ENCODE assay signal across 20 mouse cellular contexts in the genomic region with DNA sequence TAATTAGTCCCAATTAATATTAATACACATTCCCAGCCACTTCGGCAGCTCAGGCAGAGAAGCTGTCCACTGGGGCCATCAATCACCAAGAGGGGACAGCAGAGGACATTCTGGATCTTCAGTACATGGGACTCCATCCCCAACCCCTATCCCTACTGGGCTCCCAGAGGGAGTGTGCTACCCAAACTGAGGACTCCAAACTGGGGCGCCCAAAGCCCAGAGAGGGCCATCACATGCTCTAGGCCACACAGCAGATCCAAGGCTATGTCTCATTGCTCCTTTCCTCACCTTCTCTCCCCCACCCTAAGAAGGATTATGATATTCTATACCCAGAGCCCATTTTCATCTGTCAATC. TPM values are rescaled to one million over a fixed set of nuclear protein-coding genes. Genes with fewer than 3 reads are reported as not detected.
DNase-seq lines count a peak whose midpoint lies in the region; ATAC-seq lines count a peak whose summit lies in the region.
"Had no signal": no experiment of that assay in that cellular context is flagged by ENCODE, and none has a peak within 500 bp of the region (broad histone marks: within the 10 kb centered on the region; RNA-seq: fewer than 3 reads in every experiment).

No protein-coding gene starts in this region.

- no peaks in the 10 kb centered on the region for H3K4me1 ChIP-seq in hindbrain, embryonic 11.5 days (replicated peaks; ENCODE audit: control insufficient read depth, insufficient read depth, low read length)
- H3K4me1 ChIP-seq in hindbrain, embryonic 10.5 days (replicated peaks) = no peaks in the 10 kb centered on the region
- no peaks in the 10 kb centered on the region; the same call in 1 of the 2 replicates for H3K4me1 ChIP-seq in neural tube, embryonic 12.5 days
- no peaks in the 10 kb centered on the region for H3K4me1 ChIP-seq in neural tube, embryonic 15.5 days
- H3K4me1 ChIP-seq in hindbrain, embryonic 15.5 days (replicated peaks) = no peaks in the 10 kb centered on the region
- H3K4me1 ChIP-seq in neural tube, embryonic 14.5 days (ENCODE audit: control insufficient read depth, insufficient read depth, low read length) = no peaks in the 10 kb centered on the region
- H3K4me1 ChIP-seq: embryonic facial prominence, embryonic 12.5 days; heart, embryonic 12.5 days had no signal

- H3K9ac ChIP-seq in hindbrain, embryonic 11.5 days (ENCODE audit: low read depth, low read length) = no peak overlapping the region
- no peak overlapping the region for H3K9ac ChIP-seq in neural tube, embryonic 12.5 days
- H3K9ac ChIP-seq in neural tube, embryonic 15.5 days (replicated peaks) = no peak overlapping the region
- no peak overlapping the region for H3K9ac ChIP-seq in hindbrain, embryonic 15.5 days
- H3K9ac ChIP-seq in neural tube, embryonic 14.5 days (replicated peaks; ENCODE audit: low read depth, low read length) = no peak overlapping the region
- H3K9ac ChIP-seq: embryonic facial prominence, embryonic 12.5 days; forebrain, postnatal 0 days; heart, embryonic 12.5 days had no signal

- ATAC-seq in hindbrain, embryonic 11.5 days (ENCODE audit: low FRiP score) = peak; percentile 68
- ATAC-seq in neural tube, embryonic 12.5 days (ENCODE audit: low FRiP score, low read depth) = peak; percentile 67; the same call in 1 of the 2 replicates
- ATAC-seq in neural tube, embryonic 15.5 days (ENCODE audit: low FRiP score) = no peak
- ATAC-seq in hindbrain, embryonic 15.5 days (ENCODE audit: low FRiP score, low read depth) = peak; percentile 31; the same call in 1 of the 2 replicates
- ATAC-seq in neural tube, embryonic 14.5 days (ENCODE audit: low read depth) = peak; percentile 67
- ATAC-seq: CD4-positive, CD25-positive, alpha-beta regulatory T cell, adult 4 months; forebrain, postnatal 0 days had no signal

- no peak overlapping the region for H3K4me2 ChIP-seq in hindbrain, embryonic 11.5 days (replicated peaks; ENCODE audit: low read depth, low read length)
- no peak overlapping the region for H3K4me2 ChIP-seq in neural tube, embryonic 12.5 days (replicated peaks)
- no peak overlapping the region for H3K4me2 ChIP-seq in neural tube, embryonic 15.5 days
- H3K4me2 ChIP-seq in hindbrain, embryonic 15.5 days = no peak overlapping the region
- no peak overlapping the region for H3K4me2 ChIP-seq in neural tube, embryonic 14.5 days (ENCODE audit: low read depth, low read length)
- H3K4me2 ChIP-seq: embryonic facial prominence, embryonic 12.5 days; heart, embryonic 12.5 days had no signal

- WGBS in hindbrain, embryonic 11.5 days = 71% methylated on average over 2 of the region's 2 CpGs
- 72% methylated on average over 2 of the region's 2 CpGs for WGBS in hindbrain, embryonic 10.5 days
- whole genome bisulfite sequencing in neural tube, embryonic 12.5 days = 55% methylated on average over 2 of the region's 2 CpGs
- 51% methylated on average over 2 of the region's 2 CpGs for WGBS in neural tube, embryonic 15.5 days
- WGBS in hindbrain, embryonic 15.5 days = 45% methylated on average over 2 of the region's 2 CpGs
- WGBS in neural tube, embryonic 14.5 days = 43% methylated on average over 2 of the region's 2 CpGs

- no peak for DNase-seq in hindbrain, embryonic 11.5 days (ENCODE audit: low spot score)
- no peak for DNase-seq in hindbrain, embryonic 10.5 days (ENCODE audit: low spot score)
- no peak for DNase-seq in heart, adult 11 months
- DNase-seq in spleen, adult 18-20 months = no peak
- DNase-seq: adrenal gland, postnatal 10 days; B cell, adult 2 months; cerebellum, adult 11 months; cerebellum, adult 8-10 months; cerebellum, postnatal 25 days; forebrain, postnatal 0 days; gastrocnemius, postnatal 14 days had no signal

- H3K27me3 ChIP-seq in hindbrain, embryonic 11.5 days (ENCODE audit: control insufficient read depth, insufficient read depth, low read length) = no peaks in the 10 kb centered on the region
- H3K27me3 ChIP-seq in hindbrain, embryonic 10.5 days (ENCODE audit: insufficient read depth, poor library complexity, severe bottlenecking) = peaks cover 24% of the 10 kb centered on the region
- H3K27me3 ChIP-seq in neural tube, embryonic 12.5 days (replicated peaks) = peaks cover 6% of the 10 kb centered on the region; the same call in 1 of the 2 replicates
- peaks cover under 1% of the 10 kb centered on the region; the same call in 1 of the 2 replicates for H3K27me3 ChIP-seq in neural tube, embryonic 15.5 days (replicated peaks)
- peaks cover 8% of the 10 kb centered on the region; the same call in 1 of the 2 replicates for H3K27me3 ChIP-seq in hindbrain, embryonic 15.5 days
- no peaks in the 10 kb centered on the region for H3K27me3 ChIP-seq in neural tube, embryonic 14.5 days (ENCODE audit: control insufficient read depth, insufficient read depth, low read length)

- no peaks in the 10 kb centered on the region for H3K36me3 ChIP-seq in hindbrain, embryonic 11.5 days (ENCODE audit: control insufficient read depth, insufficient read depth, low read length)
- no peaks in the 10 kb centered on the region for H3K36me3 ChIP-seq in hindbrain, embryonic 10.5 days
- no peaks in the 10 kb centered on the region for H3K36me3 ChIP-seq in neural tube, embryonic 12.5 days
- no peaks in the 10 kb centered on the region for H3K36me3 ChIP-seq in neural tube, embryonic 15.5 days
- H3K36me3 ChIP-seq in hindbrain, embryonic 15.5 days = 0 out of 2 replicates have a peak, but pooled peaks cover 5% of the 10 kb centered on the region
- no peaks in the 10 kb centered on the region for H3K36me3 ChIP-seq in neural tube, embryonic 14.5 days (ENCODE audit: control insufficient read depth, insufficient read depth, low read length)
- H3K36me3 ChIP-seq: embryonic facial prominence, embryonic 12.5 days; heart, embryonic 12.5 days had no signal

- no peak overlapping the region for H3K27ac ChIP-seq in hindbrain, embryonic 11.5 days (ENCODE audit: low read depth, low read length)
- H3K27ac ChIP-seq in hindbrain, embryonic 10.5 days = no peak overlapping the region
- no peak overlapping the region for H3K27ac ChIP-seq in neural tube, embryonic 12.5 days
- no peak overlapping the region for H3K27ac ChIP-seq in neural tube, embryonic 15.5 days (replicated peaks)
- no peak overlapping the region for H3K27ac ChIP-seq in hindbrain, embryonic 15.5 days (replicated peaks)
- no peak overlapping the region for H3K27ac ChIP-seq in neural tube, embryonic 14.5 days (ENCODE audit: low read depth, low read length)
- H3K27ac ChIP-seq: embryonic facial prominence, embryonic 12.5 days had no signal

- H3K9me3 ChIP-seq in hindbrain, embryonic 11.5 days (ENCODE audit: control insufficient read depth, low read length) = no peaks in the 10 kb centered on the region
- H3K9me3 ChIP-seq in hindbrain, embryonic 10.5 days = peaks cover 3% of the 10 kb centered on the region; the same call in 1 of the 2 replicates
- 0 out of 2 replicates have a peak, but pooled peaks cover 5% of the 10 kb centered on the region for H3K9me3 ChIP-seq in neural tube, embryonic 12.5 days
- H3K9me3 ChIP-seq in neural tube, embryonic 15.5 days (replicated peaks) = no peaks in the 10 kb centered on the region; the same call in 1 of the 2 replicates
- no peaks in the 10 kb centered on the region for H3K9me3 ChIP-seq in hindbrain, embryonic 15.5 days
- no peaks in the 10 kb centered on the region for H3K9me3 ChIP-seq in neural tube, embryonic 14.5 days (ENCODE audit: control insufficient read depth, low read length)
- H3K9me3 ChIP-seq: embryonic facial prominence, embryonic 12.5 days had no signal

- no peak overlapping the region for H3K4me3 ChIP-seq in hindbrain, embryonic 11.5 days (ENCODE audit: low read depth, low read length)
- H3K4me3 ChIP-seq in hindbrain, embryonic 10.5 days = no peak overlapping the region
- H3K4me3 ChIP-seq in neural tube, embryonic 12.5 days = no peak overlapping the region
- no peak overlapping the region for H3K4me3 ChIP-seq in neural tube, embryonic 15.5 days (replicated peaks)
- H3K4me3 ChIP-seq in hindbrain, embryonic 15.5 days = no peak overlapping the region
- no peak overlapping the region for H3K4me3 ChIP-seq in neural tube, embryonic 14.5 days (ENCODE audit: low read depth, low read length)
- H3K4me3 ChIP-seq: embryonic facial prominence, embryonic 12.5 days; heart, embryonic 12.5 days had no signal

RNA-seq across cellular contexts. Expression of a gene that starts 22.4 kb away (rescaled TPM):
- polyA plus RNA-seq in hindbrain, embryonic 11.5 days (2014; fragmentation: Nextera tagmentation; extraction: Ambion mirVana) = 3.9 and 4.1 TPM in 2 replicates
- polyA plus RNA-seq in hindbrain, embryonic 10.5 days (2016; fragmentation: Nextera tagmentation; extraction: Ambion mirVana) = 2.6 and 4.4 TPM in 2 replicates
- 4.8 and 5.8 TPM in 2 replicates for polyA plus RNA-seq in neural tube, embryonic 12.5 days (2016; fragmentation: Nextera tagmentation; extraction: Ambion mirVana)
- polyA plus RNA-seq in neural tube, embryonic 15.5 days (2015; fragmentation: Nextera tagmentation; extraction: Ambion mirVana) = 18.9 and 22.8 TPM in 2 replicates
- polyA plus RNA-seq in hindbrain, embryonic 15.5 days (2015; fragmentation: Nextera tagmentation; extraction: Ambion mirVana) = 22.7 and 25.9 TPM in 2 replicates
- 13.7 and 17.1 TPM in 2 replicates for polyA plus RNA-seq in neural tube, embryonic 14.5 days (2014; fragmentation: Nextera tagmentation; extraction: Ambion mirVana)

RNA-seq across cellular contexts. Expression of a gene that starts 55.6 kb away (rescaled TPM):
- polyA plus RNA-seq in hindbrain, embryonic 11.5 days (2014; fragmentation: Nextera tagmentation; extraction: Ambion mirVana) = 2.4 and 2.5 TPM in 2 replicates
- polyA plus RNA-seq in hindbrain, embryonic 10.5 days (2016; fragmentation: Nextera tagmentation; extraction: Ambion mirVana) = 3.2 and 4.0 TPM in 2 replicates
- polyA plus RNA-seq in neural tube, embryonic 12.5 days (2016; fragmentation: Nextera tagmentation; extraction: Ambion mirVana) = 1.6 and 2.4 TPM in 2 replicates
- 1.2 and 2.1 TPM in 2 replicates for polyA plus RNA-seq in neural tube, embryonic 15.5 days (2015; fragmentation: Nextera tagmentation; extraction: Ambion mirVana)
- polyA plus RNA-seq in hindbrain, embryonic 15.5 days (2015; fragmentation: Nextera tagmentation; extraction: Ambion mirVana) = 8.3 and 8.6 TPM in 2 replicates
- 0.62 and 0.85 TPM in 2 replicates for polyA plus RNA-seq in neural tube, embryonic 14.5 days (2014; fragmentation: Nextera tagmentation; extraction: Ambion mirVana)
- polyA plus RNA-seq: CD4-positive, CD25-positive, alpha-beta regulatory T cell, adult 4 months; gonadal fat pad, adult 2 months; heart, embryonic 12.5 days; heart, embryonic 16.5 days had no signal

RNA-seq across cellular contexts. Expression of a gene that starts 58.3 kb away (rescaled TPM):
- 19.3 and 20.7 TPM in 2 replicates for polyA plus RNA-seq in hindbrain, embryonic 11.5 days (2014; fragmentation: Nextera tagmentation; extraction: Ambion mirVana)
- 18.0 and 19.6 TPM in 2 replicates for polyA plus RNA-seq in hindbrain, embryonic 10.5 days (2016; fragmentation: Nextera tagmentation; extraction: Ambion mirVana)
- 16.2 and 19.7 TPM in 2 replicates for polyA plus RNA-seq in neural tube, embryonic 12.5 days (2016; fragmentation: Nextera tagmentation; extraction: Ambion mirVana)
- polyA plus RNA-seq in neural tube, embryonic 15.5 days (2015; fragmentation: Nextera tagmentation; extraction: Ambion mirVana) = 13.1 and 13.5 TPM in 2 replicates
- 12.3 and 12.5 TPM in 2 replicates for polyA plus RNA-seq in hindbrain, embryonic 15.5 days (2015; fragmentation: Nextera tagmentation; extraction: Ambion mirVana)
- polyA plus RNA-seq in neural tube, embryonic 14.5 days (2014; fragmentation: Nextera tagmentation; extraction: Ambion mirVana) = 12.4 and 12.6 TPM in 2 replicates
